Mouse (Mus musculus) heart, adult 2 months (tissue): ENCODE data around the gene Atg2a.

ENCODE experiments used
- CTCF ChIP-seq: fragments of 200-600 bp; IDR thresholded peaks from 2 replicates; pipeline ENCODE4 v1.8.1; 2022; ENCODE audit warnings: antibody characterized with exemption, mild to moderate bottlenecking, moderate library complexity
- EP300 ChIP-seq: fragments of 200-500 bp; IDR thresholded peaks from 2 replicates; pipeline ENCODE4 v1.6.1; 2011; ENCODE audit warnings: low read depth, low read length, control low read depth; ENCODE audit not compliant: insufficient read depth
- POLR2A ChIP-seq: fragments of 200-500 bp; IDR thresholded peaks from 2 replicates; pipeline ENCODE4 v1.6.1; 2011; ENCODE audit warnings: mild to moderate bottlenecking, low read depth, low read length, control low read depth; ENCODE audit not compliant: insufficient read depth

DNA sequence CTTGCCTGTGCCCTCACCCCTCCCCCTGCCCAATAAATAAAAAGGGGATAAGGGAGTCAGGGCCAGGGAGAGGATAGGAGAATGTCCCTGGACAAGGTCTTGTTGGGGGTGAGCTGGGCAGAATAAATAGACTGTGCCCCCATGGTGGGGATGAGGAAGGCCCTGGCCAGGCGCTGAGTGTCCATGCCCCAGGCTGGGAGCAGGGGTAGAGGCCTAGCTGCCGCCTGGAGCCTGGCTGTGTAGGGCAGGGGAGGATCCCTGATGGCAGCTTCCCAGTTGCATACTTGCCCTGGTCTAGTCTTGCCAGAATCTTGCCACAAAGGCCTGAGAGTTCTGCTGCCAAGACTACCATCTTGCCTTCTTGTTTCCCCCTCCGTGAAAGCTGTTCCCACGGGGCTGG lies 13.6 kb upstream of the Atg2a start:
- TF ChIP-seq CTCF (no peak), POLR2A (no peak), EP300 (no peak)
